Mouse (Mus musculus): ENCODE results near the gene Otog.

Otog gene

DNA sequence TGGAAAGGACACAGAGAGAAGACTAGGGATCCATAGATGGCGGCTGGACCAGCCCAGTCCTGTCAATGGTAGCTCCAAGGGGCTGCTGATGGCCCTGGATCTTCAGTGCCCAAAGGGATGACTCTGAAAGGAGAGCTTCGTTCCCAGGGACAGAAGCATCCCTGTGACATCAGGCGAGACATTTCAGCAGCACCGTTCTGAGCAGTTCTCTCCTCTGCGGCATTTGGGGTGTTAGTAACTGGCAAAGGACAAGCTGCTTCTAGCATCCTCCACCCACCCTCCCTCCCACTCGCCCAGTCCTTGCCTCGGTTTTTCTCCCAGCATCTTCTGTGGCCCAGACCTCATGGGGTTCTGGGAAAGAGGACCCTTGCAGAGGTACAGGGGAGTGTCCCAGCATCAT lies 41.5 kb downstream of the Otog start:
- no peak for DNase-seq (ENCODE audit: low spot score in 2 of 2)

DNA sequence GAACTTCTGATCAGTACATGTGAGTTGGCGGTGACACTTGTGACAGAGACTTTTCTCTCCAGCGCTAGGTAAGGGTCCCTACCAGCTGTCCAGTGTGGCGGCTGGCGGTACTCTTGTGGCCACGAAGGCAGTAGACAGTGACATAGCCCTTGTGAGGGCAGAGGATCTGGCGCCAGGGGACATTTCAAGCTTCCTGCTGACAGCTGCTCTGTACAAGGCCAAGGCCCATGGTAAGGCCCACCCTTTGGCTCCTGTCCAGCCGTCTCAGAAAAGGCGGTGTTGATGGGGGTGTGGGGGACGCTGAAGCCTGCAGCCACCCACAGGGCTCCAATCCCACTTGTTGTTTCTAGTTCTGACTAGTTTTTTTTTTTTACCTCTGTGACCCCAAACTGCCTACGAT lies 42.9 kb downstream of the Otog start:
- no peak for DNase-seq (ENCODE audit: low spot score in 2 of 2)

DNA sequence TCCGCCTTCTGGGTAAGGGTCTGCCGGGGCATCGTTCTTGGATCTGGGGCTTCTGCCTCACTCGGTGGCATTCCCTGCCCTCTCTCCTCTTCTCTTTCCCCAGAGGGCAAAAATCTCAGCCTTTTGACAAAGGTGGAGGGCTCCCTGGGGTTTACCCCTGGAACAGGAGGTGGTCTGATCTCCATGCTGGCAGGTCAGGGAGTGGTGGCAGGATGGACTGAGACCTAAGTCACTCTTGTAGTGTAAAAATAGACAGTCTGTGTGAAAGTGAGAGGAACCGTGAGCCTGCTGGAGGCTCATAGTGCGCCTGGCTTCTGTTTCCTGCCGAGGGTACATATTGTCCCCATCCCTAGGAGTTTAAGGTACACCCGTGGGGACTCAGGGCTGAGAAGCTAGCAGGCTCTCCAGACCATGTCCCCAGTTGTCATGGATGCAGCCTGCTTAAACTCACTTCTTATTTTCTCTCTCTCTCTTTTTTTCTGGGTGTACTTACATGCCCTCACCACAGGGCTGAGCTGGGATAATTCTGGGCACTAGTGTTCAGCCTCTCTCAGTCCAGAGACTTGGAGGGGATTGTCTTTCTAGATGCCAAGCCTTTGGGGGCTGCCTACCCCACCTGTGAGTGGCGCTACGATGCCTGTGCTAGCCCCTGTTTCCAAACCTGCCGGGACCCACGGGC lies 44.5 kb downstream of the Otog start:
- DNase-seq (ENCODE audit: low spot score in 2 of 2) = no peak

DNA sequence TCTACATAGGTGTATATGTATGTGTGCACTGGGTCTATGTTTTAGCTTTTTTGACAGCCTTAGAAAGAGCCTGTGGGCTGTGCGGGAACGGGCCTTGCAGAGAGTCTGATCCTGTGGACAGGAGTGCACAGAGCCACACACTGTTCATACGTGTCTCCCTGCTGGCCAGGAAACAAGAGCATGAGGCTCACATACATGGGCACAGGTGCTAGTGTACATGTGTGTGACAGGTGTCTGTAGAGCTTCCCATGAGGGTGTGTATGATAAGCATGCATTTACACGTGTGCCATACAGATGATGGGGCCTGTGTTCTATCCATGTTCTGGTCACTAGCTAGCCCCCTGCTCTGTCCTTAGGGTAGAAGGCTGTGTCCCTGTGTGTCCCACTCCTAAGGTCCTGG lies 45.6 kb downstream of the Otog start:
- no peak for DNase-seq (ENCODE audit: low spot score in 2 of 2)

DNA sequence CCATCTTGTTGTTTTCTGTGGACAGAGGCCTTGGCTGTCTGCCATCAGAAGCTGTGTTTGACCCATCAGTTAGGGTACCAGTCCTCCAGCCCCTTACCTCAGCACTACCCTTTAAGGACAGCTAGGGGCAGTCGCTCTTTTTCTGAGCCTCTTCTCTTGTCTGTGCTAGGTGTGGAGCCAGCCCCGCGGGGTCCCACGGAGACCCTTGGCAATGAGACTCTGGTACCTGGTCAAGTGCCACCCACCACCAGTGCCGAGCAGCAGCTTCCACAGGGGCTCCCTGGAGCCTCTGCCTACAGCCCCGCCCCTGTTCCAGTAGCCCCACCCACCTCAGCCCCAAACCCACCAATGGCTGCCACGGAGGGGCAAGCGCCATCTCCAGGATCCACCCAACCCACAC lies 46.3 kb downstream of the Otog start:
- no peak for DNase-seq (ENCODE audit: low spot score in 2 of 2)

DNA sequence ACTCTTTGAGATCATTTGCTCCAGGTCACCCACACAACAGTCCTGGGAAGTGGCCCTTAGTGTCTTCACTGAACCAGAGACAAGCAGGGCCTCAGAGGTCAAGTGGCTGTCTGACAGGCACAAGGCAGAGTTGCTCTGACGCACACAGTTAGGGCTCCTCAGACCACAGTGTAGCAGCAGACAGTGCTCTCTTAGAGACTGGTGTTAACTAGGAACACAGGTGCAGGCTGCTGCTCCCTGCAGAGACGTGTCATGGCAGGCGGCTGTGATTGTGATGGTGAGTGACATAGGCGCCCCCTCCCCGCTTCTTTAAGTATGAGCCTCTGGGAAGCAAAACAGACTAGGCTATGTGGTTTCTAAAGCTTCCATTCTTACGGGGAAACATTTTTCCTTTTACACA lies 55.5 kb downstream of the Otog start:
- DNase-seq (ENCODE audit: low spot score in 2 of 2) = no peak

DNA sequence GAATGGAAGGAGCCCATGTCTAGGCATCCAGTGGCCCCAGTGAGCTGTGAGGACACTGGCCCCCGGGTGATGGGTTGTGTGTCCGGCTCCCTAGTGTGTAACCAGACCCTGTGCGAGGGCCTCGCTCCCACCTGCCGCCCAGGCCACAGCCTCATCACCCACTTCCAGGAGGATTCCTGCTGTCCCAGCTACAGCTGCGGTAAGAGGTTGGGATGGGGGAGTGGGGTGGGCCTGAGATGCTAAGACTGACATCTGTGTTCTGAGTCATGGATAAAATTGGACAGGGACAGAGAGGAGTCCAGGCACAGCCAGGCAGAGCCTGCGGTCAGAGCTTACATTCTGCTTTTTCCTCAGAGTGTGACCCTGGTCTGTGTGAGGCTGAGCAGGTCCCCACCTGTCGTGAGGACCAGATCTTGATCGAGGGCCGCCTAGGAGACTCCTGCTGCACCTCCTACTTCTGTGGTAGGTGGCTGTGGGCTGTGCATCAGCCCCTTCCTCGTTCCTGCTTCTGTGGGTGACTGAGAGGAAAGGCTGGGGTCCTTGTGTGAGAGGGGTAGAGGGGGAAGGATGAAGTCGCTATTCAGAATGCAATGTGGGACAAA lies 60.3 kb downstream of the Otog start:
- DNase-seq (ENCODE audit: low spot score in 2 of 2) = no peak

DNA sequence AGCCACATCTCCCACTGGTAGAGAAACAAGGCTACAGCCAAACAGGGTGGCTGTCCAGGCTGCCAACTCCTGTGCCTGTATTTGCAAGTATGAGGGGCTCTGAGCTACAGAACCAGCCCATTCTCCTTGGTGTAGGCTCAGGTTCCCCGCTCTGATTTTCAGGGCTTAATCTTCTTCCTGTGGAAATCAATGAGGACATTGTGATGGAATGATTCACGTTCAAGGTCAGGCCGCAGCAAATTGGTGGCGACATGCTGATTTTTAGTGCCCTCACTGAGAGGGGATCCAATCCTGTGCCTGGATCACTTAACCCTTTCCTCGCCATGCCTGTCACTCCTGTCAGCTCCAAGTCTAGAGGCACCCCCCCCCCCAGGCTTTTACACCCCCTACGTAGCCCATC lies 72.7 kb downstream of the Otog start:
- DNase-seq (ENCODE audit: low spot score in 2 of 2) = no peak

DNA sequence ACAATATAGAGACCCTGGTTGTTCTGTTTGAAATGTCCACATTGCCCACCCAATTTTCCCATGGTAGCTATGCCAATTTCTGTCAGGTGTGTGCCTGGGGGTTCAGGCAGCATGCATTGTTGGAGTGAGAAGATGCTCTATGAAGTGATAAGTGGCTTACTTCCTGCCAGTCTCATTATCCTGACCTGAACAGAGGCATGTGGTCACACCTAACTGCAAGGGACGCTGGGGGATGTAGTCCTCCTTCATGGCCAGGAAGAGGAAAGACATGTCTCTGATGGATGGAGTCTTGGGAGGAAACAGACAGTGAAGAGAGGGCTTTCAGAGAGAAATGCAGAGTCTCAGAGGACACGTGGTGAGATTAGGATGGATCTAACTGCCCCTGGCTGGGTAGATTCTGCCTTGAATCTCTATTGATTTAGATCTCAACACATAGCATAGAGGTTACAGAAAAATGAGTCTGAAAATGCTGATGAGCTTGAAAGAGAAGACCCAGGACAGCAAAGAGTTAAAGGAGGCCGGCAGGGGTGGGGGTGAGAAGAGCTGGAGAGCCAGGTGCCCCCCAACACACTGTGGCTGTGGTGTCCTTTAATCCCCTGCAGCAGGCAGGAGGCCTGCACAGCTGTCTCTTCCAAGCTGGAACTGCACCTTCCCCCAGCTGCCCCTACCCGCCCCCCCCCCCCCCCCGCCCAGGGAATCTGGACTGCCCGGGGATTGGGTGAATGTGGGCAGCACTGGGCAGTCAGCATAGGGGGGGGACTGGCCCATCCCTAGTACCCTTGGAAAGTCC lies 73.6 kb downstream of the Otog start:
- no peak for DNase-seq (ENCODE audit: low spot score in 2 of 2)

DNA sequence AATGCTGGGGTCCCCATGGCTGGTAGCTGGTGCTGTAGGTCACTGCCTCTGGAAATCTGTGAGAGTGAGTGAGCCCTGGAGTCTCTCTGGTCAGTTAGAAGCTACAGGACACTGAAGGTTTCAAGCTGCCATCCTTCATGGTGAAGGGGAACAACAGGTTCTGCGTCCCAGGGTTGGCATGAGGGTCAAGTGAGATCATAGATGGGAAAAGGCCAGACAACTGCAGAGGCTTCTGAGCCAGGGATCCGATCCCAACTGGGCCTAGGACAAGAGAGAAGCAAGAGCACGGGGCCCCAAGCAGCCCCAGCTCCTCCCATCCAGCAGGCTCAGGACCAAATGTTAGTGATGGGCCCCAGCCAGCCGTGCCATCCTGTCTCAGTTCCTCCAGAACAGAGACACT lies 74.9 kb downstream of the Otog start:
- no peak for DNase-seq (ENCODE audit: low spot score in 2 of 2)

DNA sequence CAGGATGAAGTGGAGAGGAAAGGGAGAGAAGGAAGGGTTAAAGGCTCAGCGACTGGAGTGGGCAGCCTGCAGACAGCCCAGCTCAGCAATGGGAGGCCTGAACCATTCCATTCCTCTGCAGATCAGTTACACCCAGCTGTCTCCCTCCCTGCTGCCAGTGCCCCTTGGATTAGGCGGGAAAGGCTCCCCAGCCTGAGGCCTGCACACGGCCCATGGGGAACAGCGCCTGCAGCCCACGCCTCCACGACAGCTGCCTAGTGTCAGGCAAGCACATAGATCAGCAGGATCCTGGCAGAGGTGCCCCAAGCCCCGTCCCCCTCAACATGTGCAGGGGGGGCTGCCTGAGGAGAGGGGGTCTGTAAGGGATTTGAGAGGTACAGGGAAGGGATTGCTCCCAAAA lies 76.2 kb downstream of the Otog start:
- no peak for DNase-seq (ENCODE audit: low spot score in 2 of 2)

DNA sequence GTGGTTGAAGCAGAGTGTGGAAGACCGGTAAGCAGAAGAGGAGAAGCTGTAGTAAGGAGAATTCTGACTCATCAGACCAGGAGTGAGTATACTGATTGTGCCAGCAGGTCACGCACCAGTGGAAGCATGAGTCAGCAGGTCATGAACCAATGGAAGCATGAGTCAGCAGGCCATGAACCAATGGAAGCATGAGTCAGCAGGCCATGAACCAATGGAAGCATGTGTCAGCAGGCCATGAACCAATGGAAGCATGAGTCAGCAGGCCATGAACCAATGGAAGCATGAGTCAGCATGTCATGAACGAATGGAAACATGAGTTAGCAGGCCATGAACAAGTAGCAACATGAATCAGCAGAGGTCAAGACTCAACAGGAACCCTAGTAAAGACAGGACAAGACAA lies 80.5 kb downstream of the Otog start:
- no peak for DNase-seq (ENCODE audit: low spot score in 2 of 2)

DNA sequence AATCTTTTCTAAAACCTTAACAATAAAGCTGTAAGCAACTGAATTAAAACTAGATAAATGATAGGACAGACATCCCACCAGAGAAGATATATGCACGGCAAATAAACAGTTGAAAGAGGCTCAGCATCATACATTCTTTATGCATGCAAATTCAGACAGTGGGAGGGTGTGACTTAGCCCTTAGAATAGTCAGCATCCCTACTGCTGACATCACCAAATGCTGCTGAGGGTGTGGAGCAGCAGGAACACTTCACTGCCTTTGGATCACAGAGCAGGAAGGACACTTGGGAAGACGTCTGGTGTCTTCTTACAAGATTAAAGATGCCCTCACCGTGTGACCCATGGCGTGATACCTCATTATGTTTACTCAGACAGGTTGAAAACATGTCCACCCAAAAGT lies 87.1 kb downstream of the Otog start:
- DNase-seq (ENCODE audit: low spot score in 2 of 2) = no peak

DNA sequence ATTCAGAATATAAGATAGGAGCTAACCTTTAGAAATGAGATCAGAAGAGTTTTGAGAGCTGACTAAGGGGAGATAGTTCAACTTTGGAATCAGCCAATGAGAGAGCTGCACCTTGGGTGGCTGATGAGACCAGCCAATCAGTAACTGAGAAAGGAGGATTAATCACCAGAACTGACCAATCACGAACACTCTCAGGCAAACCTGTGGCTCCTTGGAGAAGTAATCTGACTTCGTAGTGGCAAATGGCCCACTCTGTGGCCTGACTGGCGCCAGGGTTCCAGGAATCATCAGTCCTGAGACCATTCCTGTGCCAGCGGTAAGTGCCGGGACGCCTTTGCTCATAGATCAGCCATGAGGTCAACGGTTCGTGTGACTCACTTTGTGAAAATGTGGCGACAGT lies 96.6 kb downstream of the Otog start:
- DNase-seq (ENCODE audit: low spot score in 2 of 2) = no peak

DNA sequence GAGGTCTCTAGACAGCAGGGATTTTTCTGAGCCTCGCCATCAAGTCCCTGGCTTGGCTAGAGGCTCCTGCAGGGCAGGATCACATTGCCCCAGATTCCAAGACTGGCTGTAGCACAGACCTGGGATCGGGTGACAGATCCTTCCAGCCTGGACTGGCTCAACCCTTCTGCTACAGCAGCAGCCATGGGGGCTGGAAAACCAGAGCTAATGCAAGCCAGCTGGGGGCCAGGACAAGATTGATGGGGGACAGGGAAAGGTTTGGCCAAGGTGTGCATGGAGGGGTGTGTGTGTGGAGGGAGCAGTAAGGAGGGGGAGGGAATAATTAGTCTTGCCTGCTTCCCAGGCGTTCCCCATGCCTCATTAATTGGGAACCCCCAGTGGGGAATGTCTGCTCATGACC lies 99.0 kb downstream of the Otog start:
- DNase-seq (ENCODE audit: low spot score in 2 of 2) = no peak

DNA sequence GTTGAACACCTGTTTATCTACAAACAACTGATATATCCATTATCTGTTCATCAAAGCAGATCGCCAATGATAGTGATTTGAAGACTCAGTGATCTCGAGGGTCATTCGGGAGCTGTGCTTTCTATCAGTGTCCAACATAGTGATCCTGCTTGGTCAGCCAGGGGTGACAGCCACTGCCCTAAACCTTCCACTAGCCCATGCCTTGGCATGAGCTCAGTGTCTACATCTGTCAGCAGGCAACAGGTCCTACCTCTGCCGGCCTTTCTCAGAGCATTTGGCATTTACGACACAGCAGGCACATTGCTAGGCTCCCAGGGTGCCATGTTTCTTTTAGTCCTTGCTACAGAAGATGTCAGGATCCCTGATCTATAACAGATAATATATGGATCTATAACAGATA lies 99.5 kb downstream of the Otog start:
- no peak for DNase-seq (ENCODE audit: low spot score in 2 of 2)

DNA sequence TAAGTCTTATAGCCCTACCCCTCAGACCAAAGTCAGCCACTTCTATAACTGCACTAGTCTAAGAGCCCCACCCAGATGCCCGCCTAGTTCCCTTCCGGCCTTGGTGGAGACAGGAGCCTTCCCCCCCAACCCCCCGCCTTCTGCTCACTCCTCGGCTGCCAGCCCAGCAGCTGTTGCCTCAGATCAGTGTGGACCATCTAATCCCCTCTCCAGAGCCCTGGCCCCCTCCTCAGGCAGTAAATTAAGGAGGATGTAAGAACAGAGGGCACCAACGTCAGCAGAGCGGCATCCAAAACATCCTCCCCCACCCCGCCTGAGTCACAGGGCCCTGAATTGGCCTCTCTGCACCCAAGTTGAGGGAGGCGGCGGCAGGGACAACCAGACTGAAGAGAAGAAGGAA lies 100.7 kb downstream of the Otog start:
- no peak for DNase-seq (ENCODE audit: low spot score in 2 of 2)

DNA sequence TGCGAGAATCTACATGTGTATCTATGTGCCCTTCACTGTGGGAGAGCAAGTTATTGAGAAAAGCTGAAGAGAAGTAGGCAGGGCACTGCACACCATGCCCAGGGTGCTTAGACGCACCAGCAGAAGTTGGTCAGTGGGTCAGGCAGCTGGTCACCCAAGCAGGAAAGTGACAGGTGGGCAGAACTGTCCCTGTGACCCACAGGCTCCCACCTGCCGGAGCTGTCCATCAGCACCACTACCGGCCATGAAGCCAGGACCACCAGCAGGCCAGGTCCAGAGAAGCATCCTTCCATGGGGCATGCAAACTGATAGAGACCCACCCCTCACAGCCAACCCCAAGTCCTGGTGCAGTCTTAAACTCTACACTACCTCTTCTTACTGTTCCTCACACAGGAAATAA lies 106.9 kb downstream of the Otog start:
- DNase-seq (ENCODE audit: low spot score in 2 of 2) = no peak

DNA sequence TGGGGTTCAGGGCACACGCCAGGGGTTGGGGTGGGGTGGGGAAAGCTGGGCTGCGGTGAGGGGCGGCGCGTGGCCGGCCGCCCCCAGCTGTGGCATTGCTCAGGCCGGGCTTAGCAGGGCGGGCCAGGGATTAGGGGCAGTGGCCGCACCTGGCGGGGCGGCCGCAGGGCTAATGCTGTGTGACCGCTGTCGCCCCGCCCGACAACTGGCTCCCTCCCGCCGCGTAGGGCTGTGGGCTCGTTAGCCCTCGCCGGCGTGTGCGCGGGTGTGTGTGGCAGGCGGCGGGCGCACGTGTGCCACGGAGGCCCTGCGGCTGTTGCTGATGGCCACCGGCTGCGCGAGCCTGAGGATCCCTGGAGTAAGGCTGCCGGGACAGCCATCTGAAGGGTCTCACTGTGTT lies 108.0 kb downstream of the Otog start:
- DNase-seq (ENCODE audit: low spot score in 2 of 2) = no peak

DNA sequence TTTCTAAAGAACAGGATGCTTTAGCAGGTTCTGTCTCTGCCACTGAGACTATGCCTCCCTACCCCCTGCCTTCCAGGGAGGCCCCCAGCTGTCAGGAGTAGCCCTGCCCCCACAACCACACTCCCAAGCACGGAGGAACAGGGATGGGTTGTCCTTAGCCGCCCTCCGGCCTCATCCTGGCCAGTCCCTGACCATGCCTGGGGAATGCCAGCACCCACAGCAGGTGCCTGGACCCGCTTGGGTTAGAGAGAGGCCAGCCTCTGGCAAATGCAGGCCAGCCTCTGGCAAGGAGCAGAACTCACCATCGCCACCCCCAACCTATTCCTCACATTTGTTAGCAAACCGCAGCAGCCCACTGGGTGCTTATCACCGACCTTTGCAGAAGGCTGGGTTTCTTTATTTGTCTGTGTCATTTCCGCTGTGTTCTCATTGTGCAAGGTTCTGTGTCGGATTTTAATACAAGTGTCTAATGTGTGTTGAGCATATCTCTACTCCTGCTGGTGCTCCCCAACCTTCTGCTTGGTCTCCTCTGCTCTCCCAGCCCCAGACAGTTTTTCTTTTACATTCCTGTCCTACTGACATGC lies 109.4 kb downstream of the Otog start:
- no peak for DNase-seq (ENCODE audit: low spot score in 2 of 2)

DNA sequence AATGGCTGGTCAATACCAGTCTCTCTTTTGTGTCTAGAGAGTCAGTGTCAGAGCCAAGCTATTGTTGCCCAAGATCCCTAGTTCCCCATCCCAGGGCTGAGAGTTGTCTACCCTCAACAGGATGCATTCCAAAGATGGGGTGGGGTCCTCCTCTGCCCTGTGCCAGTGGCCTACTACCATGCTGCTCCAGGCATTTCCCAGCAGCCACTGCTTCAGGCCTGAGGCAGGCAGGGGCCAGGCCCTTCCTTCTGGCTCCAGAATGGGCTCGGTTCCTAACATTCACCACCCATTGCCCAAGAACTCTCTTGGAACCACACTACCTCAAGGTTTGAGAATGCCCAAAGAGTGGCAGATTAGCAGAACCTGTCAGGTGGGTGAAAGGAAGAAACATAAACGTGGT lies 112.0 kb downstream of the Otog start:
- no peak for DNase-seq (ENCODE audit: low spot score in 2 of 2)

DNA sequence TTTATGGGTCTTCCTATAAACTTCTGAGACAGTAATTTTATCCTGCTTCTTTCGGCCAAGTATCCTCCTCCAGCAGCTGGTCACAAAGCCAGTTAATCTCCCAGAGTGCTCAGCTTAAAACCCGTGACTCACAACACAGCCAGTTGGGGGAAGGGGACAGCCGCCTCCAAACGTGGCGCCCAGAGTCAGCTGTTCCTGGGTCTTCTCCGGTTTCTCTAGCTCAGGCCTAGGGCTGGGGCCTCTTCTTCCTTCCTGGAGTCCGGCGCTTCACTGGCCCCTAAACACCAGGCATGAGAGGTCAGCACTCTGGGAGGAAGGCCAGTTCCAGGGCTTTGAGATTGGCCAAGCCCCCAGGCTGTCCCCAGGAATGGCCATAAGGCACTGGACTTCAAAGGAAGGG lies 112.4 kb downstream of the Otog start:
- no peak for DNase-seq (ENCODE audit: low spot score in 2 of 2)

DNA sequence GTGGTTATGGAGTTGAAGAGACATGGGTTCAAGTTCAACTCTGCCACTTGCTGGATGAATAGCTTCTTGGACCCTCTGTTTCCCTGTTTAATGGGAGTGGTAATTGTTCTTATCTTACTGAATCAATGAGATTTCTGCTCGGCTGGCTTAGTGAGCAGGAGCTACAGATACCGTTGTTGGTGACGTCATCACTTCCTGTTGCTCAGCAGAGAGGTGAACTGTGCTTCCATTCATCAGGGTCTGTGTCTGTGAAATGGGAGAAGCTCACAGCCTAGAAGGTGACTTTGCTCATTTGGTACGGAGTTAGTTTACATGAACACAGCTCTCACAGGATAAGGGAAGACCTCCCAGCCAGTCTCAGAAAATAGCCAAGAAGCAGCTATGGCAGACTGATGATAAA lies 113.1 kb downstream of the Otog start:
- no peak for DNase-seq (ENCODE audit: low spot score in 2 of 2)
